Mouse (Mus musculus) embryonic facial prominence, embryonic 15.5 days (tissue): Measurements from ENCODE around the gene Urgcp. TPM values are rescaled to one million over a fixed set of nuclear protein-coding genes. Genes with fewer than 3 reads are reported as not detected.

Experiments used
- ATAC-seq: fragments of 200-750 bp; cut with Nextera tagmentation; 2 replicates; pipeline ENCODE4 v1.8.0; 2017; ENCODE audit warnings: low read depth, moderate TSS enrichment; ENCODE audit not compliant: insufficient number of reproducible peaks, low FRiP score, low TSS enrichment
- H3K27ac ChIP-seq: fragments of 300-500 bp; sonication (generic); replicated peaks from 2 replicates; pipeline ENCODE4 v1.5.1; 2015; ENCODE audit warnings: mild to moderate bottlenecking, inconsistent platforms
- H3K27me3 ChIP-seq: fragments of 300-500 bp; sonication (generic); 2 replicates; pipeline ENCODE4 v1.6.1; 2015; ENCODE audit warnings: inconsistent platforms
- H3K36me3 ChIP-seq: fragments of 300-500 bp; sonication (generic); 2 replicates; pipeline ENCODE4 v1.6.1; 2015; ENCODE audit warnings: mild to moderate bottlenecking, inconsistent platforms
- H3K4me1 ChIP-seq: fragments of 300-500 bp; sonication (generic); 2 replicates; pipeline ENCODE4 v1.6.1; 2015; ENCODE audit warnings: inconsistent platforms
- H3K4me2 ChIP-seq: fragments of 300-500 bp; sonication (generic); replicated peaks from 2 replicates; pipeline ENCODE4 v1.6.1; 2015; ENCODE audit warnings: mild to moderate bottlenecking, inconsistent platforms
- H3K4me3 ChIP-seq: fragments of 300-500 bp; sonication (generic); replicated peaks from 2 replicates; pipeline ENCODE4 v1.5.1; 2015; ENCODE audit warnings: mild to moderate bottlenecking, inconsistent platforms
- H3K9ac ChIP-seq: fragments of 300-500 bp; sonication (generic); 2 replicates; pipeline ENCODE4 v1.6.1; 2015; ENCODE audit warnings: inconsistent platforms
- H3K9me3 ChIP-seq: fragments of 300-500 bp; sonication (generic); replicated peaks from 2 replicates; pipeline ENCODE4 v1.6.1; 2016; ENCODE audit warnings: inconsistent platforms
- WGBS: fragments of 180-500 bp; shearing (Covaris S2); methylation state at CpG from one replicate; pipeline ENCODE4 v1.1.7; 2015; 5-methylcytosine and 5-hydroxymethylcytosine counted together
- polyA plus RNA-seq: library from polyadenylated mRNA; unstranded; fragments of >200 nt; fragmentation: Nextera tagmentation; extraction: Ambion mirVana; gene quantifications from 2 replicates; pipeline ENCODE4 v1.2.1, GENCODE M21; 2015

The Urgcp gene
- polyA plus RNA-seq, 1 experiment from 2014 or later: 29.4 TPM

DNA sequence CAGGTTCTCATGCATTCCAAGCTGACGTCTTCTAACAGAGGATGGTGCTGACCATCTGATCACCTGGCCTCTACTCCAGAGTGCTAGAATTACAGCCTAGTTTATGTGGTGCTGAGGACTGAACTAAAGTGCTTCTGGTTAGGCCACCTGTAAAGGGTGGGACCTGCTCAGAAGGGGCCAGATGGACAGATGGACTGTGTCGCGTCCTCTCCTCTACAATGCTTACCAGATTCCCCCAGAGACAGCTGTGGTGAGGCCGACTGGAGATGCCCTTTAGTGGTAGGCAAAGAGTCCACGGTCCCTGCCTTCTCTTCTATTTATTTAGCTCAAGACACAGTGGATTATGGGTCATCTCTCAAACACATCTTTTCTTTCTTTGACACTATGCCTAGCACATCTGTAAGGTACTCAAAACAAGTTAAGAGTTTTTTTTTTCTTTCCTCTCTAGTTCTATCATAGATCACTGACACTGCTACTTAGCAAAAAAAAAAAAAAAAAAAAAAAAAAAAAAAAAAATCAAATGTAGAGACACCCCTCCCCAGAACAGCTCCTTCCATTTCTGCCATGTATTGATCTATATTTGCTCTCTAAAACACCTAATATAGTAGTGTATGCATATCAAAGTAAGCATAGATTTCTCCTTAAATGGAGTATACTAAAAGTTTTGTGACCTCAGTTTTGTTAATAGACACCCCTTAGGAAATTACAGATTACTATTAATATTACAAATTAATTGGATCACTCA, 23.1 kb downstream of the Urgcp start:
- H3K4me1 ChIP-seq: peaks cover 6% of the 10 kb centered on the region
- H3K27ac ChIP-seq: no peak overlapping the region
- ATAC-seq: no peak
- H3K9me3 ChIP-seq: no peaks in the 10 kb centered on the region
- no peaks in the 10 kb centered on the region for H3K27me3 ChIP-seq
- H3K4me3 ChIP-seq: no peak overlapping the region
- H3K4me2 ChIP-seq: no peak overlapping the region
- 74% methylated on average over 5 of the region's 5 CpGs for WGBS
- no peaks in the 10 kb centered on the region for H3K36me3 ChIP-seq
- no peak overlapping the region for H3K9ac ChIP-seq

DNA sequence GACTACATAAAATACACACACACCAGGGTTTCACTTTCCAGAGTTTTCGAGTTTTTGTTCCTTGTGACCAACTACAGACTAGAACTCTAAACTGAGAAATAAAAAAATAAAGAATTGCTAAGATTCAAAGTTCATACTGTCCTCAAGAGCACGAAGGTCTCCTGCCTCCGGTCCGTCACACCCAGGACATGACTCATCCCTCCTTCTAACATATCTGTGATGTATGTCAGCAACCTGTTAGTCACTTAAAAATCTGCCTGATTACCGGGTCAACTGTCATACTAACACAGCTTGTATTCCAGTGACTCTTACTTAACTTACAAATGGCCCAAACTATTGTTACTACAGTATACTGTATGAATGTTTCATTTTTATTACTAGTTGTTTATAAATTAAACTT, 25.0 kb downstream of the Urgcp start:
- no peaks in the 10 kb centered on the region for H3K36me3 ChIP-seq
- 83% methylated on average over 5 of the region's 5 CpGs for WGBS
- no peak overlapping the region for H3K4me3 ChIP-seq
- no peak for ATAC-seq
- no peak overlapping the region for H3K9ac ChIP-seq
- H3K4me1 ChIP-seq: peaks cover 11% of the 10 kb centered on the region
- no peak overlapping the region for H3K4me2 ChIP-seq
- H3K9me3 ChIP-seq: no peaks in the 10 kb centered on the region
- H3K27ac ChIP-seq: no peak overlapping the region
- H3K27me3 ChIP-seq: no peaks in the 10 kb centered on the region

DNA sequence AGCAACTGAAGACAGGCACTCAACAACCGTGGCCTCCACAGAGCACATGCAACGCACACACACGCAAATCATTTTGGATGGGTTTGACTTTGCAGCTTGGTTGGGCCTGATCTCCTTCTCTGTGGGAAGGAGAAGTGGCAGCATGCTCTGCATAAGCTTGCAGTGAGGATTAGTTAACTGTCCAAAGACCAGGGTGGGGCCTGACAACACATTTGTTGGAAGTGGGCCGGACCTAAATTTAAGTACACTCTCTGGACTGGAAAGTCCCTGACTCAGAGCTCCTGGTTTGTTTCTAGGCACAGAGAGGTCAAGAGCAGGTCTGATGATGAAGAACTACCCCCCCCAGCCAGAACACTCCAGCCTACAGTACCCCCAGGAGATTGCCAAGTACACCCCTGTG, 27.9 kb downstream of the Urgcp start:
- H3K4me2 ChIP-seq: no peak overlapping the region
- H3K9ac ChIP-seq: no peak overlapping the region
- 0 out of 2 replicates have a peak, but pooled peaks cover 5% of the 10 kb centered on the region for H3K4me1 ChIP-seq
- no peak for ATAC-seq
- no peaks in the 10 kb centered on the region for H3K36me3 ChIP-seq
- H3K27ac ChIP-seq: no peak overlapping the region
- no peaks in the 10 kb centered on the region for H3K27me3 ChIP-seq
- 87% methylated on average over 4 of the region's 4 CpGs for WGBS
- no peaks in the 10 kb centered on the region for H3K9me3 ChIP-seq
- no peak overlapping the region for H3K4me3 ChIP-seq

DNA sequence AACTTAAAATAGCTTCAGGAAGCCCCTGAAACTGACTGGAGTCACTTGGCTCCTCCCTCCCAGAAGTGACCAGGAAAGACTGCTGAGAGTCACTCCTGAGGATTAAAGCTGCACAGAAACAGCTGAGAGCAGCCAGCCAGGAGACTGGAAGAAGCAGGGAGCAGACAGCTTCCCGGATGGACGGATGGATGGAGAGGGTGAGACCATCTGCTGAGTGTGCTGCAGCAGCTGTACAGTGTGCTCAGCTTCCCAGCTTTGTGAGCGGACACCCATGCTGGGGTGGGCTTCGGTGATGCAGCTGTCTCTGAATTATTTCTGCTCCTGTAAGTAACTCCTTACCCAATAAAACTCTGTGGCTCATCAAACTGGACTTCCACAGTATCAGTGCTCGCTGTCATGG, 29.8 kb downstream of the Urgcp start:
- Histone ChIP-seq H3K9me3 (no peaks in the 10 kb centered on the region), H3K4me3 (no peak overlapping the region), H3K4me2 (no peak overlapping the region), H3K9ac (no peak overlapping the region), H3K27ac (peak overlapping the region; percentile 55; the same call in 1 of the 2 replicates), H3K36me3 (no peaks in the 10 kb centered on the region), H3K4me1 (0 out of 2 replicates have a peak, but pooled peaks cover 8% of the 10 kb centered on the region), H3K27me3 (no peaks in the 10 kb centered on the region)
- peak; percentile 73; the same call in 1 of the 2 replicates for ATAC-seq
- 63% methylated on average over 5 of the region's 5 CpGs for WGBS

DNA sequence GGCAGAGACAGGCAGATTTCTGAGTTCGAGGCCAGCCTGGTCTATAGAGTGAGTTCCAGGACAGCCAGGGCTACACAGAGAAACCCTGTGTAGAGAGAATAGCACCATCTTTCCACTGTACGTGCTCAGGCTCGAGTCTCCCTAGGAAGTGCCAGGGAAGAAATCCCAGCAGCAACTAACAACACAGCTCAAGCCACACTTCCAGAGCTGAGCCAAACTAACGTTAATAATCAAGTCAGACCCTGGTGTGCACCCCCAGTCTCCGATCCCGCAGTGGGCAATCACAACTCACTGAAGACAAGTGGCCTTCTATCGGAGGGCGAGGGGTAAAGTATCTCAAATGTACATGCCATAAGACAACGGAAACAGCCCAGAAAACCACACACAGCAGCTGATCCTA, 32.6 kb downstream of the Urgcp start:
- H3K27me3 ChIP-seq: no peaks in the 10 kb centered on the region
- peaks cover 3% of the 10 kb centered on the region; the same call in 1 of the 2 replicates for H3K36me3 ChIP-seq
- 0 out of 2 replicates have a peak, but pooled peaks cover 8% of the 10 kb centered on the region for H3K4me1 ChIP-seq
- H3K27ac ChIP-seq: no peak overlapping the region
- WGBS: 86% methylated on average over 9 of the region's 9 CpGs
- H3K9me3 ChIP-seq: no peaks in the 10 kb centered on the region
- H3K9ac ChIP-seq: no peak overlapping the region
- H3K4me2 ChIP-seq: no peak overlapping the region
- no peak overlapping the region for H3K4me3 ChIP-seq
- ATAC-seq: no peak

DNA sequence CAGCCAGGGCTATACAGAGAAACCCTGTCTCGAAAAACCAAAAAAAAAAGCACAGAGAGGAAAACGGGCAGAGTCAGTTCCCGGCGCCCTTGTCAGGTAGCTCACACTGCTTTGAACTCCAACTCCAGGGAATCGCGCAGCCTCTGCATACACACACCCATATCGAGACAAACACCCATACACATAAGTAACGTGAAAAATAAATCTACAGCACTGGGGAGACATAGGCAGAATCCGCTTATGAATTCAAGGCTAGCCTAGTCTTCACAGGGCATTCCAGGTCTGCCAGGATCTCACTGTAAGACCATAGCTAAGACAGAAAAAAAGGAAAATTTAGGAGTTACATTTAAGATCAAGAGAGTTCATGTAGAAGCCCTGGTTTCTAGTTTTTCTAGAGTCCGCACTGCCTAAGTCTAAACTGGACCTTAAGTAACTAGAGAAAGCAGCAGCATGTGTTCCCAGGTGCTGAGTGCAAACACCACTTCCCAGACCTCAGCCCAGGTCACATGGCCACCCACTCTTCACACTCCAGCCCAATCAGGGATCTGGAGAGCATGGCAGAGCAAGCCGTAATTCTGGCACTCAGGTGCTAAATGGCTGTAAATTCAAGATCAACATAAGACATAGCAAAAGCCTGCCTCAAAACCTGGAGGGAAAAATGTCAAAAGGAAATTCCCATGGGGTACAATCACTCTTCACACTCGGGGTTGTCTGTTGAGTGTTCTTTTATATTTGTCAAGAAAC, 43.4 kb downstream of the Urgcp start:
- 94% methylated on average over 12 of the region's 12 CpGs for WGBS
- Histone ChIP-seq H3K4me1 (no peaks in the 10 kb centered on the region), H3K36me3 (peaks cover 73% of the 10 kb centered on the region), H3K4me3 (no peak overlapping the region), H3K27me3 (no peaks in the 10 kb centered on the region), H3K9me3 (no peaks in the 10 kb centered on the region), H3K27ac (no peak overlapping the region), H3K9ac (no peak overlapping the region), H3K4me2 (no peak overlapping the region)
- ATAC-seq: no peak

DNA sequence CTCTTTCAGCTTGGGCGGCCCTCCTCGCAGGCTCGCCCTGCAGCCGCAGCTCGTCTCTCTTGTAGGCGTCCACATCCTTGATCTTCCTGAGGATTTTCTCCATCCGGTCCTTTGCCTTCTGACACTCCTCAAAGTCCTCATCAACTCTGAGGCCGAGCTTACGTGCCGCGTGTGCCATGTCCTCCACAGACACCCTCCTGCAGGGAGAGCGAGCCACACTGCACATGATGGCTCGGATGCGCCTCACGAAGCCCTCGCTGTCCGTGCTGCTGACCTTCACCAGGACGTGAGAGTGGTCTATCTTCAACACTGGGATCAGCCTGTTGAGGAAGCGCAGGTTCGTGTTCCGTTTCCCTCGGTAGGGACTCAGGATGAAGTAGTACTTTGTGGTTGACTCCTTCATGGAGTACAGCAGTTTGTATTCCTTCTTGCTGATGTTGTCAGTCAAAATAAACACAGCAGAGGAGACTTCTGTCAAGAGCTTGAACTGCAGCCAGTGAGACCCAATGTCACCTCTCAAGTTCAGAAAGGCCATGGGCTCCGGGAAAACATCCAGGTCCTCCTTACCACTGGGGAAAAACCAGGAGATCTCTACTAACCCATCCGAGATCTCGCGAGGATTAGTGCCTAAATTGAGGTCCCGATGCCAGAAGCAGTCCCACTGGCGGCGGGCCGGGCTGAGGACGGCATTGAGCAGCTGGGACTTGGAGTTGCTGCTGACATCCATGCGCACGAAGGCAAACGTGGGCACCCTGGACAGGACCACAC, 45.1 kb downstream of the Urgcp start:
- ATAC-seq: no peak
- H3K4me2 ChIP-seq: no peak overlapping the region
- WGBS: 92% methylated on average over 34 of the region's 34 CpGs
- H3K4me3 ChIP-seq: no peak overlapping the region
- H3K4me1 ChIP-seq: no peaks in the 10 kb centered on the region
- H3K9me3 ChIP-seq: no peaks in the 10 kb centered on the region
- H3K27me3 ChIP-seq: no peaks in the 10 kb centered on the region
- no peak overlapping the region for H3K9ac ChIP-seq
- peaks cover 59% of the 10 kb centered on the region for H3K36me3 ChIP-seq
- no peak overlapping the region for H3K27ac ChIP-seq

DNA sequence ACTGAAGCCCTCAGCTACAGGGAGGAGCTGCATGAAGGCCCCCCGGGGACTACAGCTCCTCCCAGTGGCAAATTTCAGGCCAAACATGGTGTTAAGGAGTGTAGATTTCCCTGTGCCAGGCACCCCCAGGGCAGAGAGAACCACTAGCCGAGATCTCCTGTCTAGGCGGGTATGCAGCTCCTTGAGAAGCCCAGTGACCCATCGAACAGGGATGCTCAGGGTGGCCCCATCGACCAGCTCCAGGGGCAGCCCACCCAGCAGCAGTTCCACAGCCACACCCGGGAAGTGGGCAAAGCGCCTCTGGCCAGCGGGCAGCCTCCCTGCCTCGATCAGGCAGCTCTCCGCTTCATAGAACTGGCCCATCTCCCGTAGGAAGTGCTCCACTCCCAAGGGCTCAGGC, 45.9 kb downstream of the Urgcp start:
- Histone ChIP-seq H3K4me3 (no peak overlapping the region), H3K27ac (no peak overlapping the region), H3K9ac (no peak overlapping the region), H3K9me3 (no peaks in the 10 kb centered on the region), H3K4me2 (no peak overlapping the region), H3K36me3 (peaks cover 52% of the 10 kb centered on the region), H3K27me3 (no peaks in the 10 kb centered on the region), H3K4me1 (no peaks in the 10 kb centered on the region)
- WGBS: 88% methylated on average over 11 of the region's 11 CpGs
- no peak for ATAC-seq

DNA sequence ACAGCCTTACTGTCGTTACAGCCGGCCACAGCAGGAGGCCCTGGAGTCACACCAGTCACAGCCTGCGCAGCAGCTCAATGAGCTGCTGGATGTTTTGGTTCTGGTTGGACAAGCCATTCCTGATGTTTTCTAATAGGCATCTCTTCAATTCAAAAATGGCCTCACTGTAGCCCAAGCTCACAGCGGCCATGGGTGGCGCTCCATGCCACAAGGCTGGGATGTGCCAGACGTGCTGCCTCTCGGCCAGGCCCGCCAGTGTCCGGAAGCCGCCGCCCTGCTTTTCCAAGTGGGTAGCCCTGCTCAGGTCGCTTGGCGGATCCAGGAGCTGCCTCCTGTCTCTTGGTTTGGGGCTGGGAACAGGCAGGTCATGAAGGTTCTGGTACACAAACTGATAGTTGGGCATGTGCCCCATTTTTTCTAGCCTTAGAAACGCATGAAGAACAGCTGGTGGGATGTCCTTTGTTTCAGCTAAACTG, 46.5 kb downstream of the Urgcp start, which contains the start of gene Mrps24:
Mrps24 (minus strand) TSS at position 51 of the 476 bp plus-strand sequence.
- H3K4me2 ChIP-seq: no peak within 1 kb of the TSS
- H3K9ac ChIP-seq: no peak within 1 kb of the TSS
- H3K27me3 ChIP-seq: no peaks in the 10 kb centered on the region
- 84% methylated on average over 14 of the region's 14 CpGs for WGBS
- no peak within 1 kb of the TSS for H3K4me3 ChIP-seq
- ATAC-seq: no peak
- no peaks in the 10 kb centered on the region for H3K9me3 ChIP-seq
- H3K27ac ChIP-seq: no peak within 1 kb of the TSS
- H3K4me1 ChIP-seq: no peaks in the 10 kb centered on the region
- peaks cover 48% of the 10 kb centered on the region for H3K36me3 ChIP-seq

DNA sequence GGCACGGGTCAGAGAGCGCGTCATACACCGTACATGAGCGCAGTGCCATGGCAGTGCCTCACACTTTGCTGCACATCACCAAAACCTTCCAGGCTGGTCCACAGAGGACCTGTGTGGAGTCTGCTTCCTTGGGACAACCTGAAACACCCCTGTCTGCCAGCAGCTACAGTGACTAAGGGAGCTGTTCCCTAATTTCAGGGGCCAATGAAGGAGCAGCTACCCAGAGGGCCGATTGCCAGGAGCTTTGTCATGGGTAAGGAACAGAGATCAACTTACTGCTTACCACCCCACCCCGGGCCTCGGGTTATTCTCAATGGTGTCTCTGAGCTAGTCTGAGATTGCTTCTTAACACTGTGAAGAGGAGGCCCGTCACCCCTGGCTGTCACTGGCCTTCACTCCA, 47.0 kb downstream of the Urgcp start:
- no peak overlapping the region for H3K27ac ChIP-seq
- H3K36me3 ChIP-seq: peaks cover 48% of the 10 kb centered on the region
- no peak overlapping the region for H3K4me2 ChIP-seq
- WGBS: 91% methylated on average over 9 of the region's 9 CpGs
- no peaks in the 10 kb centered on the region for H3K4me1 ChIP-seq
- no peak for ATAC-seq
- no peak overlapping the region for H3K9ac ChIP-seq
- H3K9me3 ChIP-seq: no peaks in the 10 kb centered on the region
- H3K4me3 ChIP-seq: no peak overlapping the region
- no peaks in the 10 kb centered on the region for H3K27me3 ChIP-seq
